Mouse (Mus musculus): ENCODE data around the gene Hist2h2aa1. TPM values are rescaled to one million over a fixed set of nuclear protein-coding genes. Genes with fewer than 3 reads are reported as not detected.

The Hist2h2aa1 gene
- polyA plus RNA-seq, 1 experiment, result 13.0 TPM

DNA sequence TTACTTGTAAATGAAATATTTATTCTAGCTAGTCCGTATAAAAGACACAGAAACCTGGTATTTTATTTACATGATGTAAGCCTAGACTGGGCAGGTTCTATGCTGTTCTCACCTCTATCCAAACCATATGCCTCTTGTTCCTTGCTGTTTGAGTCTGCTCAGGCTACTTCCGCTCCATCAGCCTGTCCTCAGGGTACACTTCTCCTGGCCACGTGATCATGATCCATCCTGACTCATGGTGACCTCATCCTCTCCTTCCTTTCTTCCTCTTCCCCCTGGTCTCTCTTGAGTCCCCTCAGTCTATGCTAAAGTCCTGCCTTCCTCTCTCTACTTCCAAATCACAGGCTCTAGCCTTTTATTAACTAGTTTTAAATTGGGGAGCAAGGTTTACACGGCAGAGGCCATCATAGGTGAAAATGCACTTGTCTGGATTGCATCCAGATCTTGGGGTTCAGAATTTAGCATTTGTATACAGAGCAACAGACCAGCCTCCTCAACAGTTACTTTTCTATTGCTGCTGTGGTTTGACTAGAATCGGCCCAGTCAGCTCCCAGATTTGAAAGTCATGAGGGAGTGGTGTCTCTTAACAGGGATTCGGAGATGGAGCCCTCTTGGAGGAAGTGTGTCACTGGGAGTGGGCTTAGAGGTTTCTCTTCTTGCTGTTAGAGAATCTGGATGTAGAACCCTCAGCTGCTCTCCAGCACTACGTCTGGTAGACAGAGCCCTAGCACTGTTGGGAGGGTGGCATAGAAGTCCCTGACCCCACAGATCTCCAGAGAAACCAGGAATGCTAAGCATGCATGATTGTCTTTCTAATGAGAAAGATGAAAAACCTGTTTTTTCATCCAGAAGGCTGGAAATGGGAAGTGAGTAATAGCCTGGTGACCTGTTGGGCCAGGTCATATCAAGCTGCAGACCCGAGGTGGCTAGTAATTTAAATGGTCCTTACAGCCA lies 18.3 kb upstream of the Hist2h2aa1 start:
- TF ChIP-seq GATA1 (IDR thresholded peaks at IDR 0.05; ENCODE audit: low read length), result no peak
- TF ChIP-seq TAL1 (IDR thresholded peaks at IDR 0.05; ENCODE audit: low read length), result no peak
- Histone ChIP-seq H3K4me1 (ENCODE audit: control insufficient read depth) (peaks cover 67% of the 10 kb centered on the region), H3K4me3 (replicated peaks) (no peak overlapping the region), H3K27me3 (ENCODE audit: control insufficient read depth) (no peaks in the 10 kb centered on the region), H3K9me3 (ENCODE audit: control insufficient read depth, low read length) (no peaks in the 10 kb centered on the region), H3K36me3 (ENCODE audit: control insufficient read depth) (peaks cover 49% of the 10 kb centered on the region)

DNA sequence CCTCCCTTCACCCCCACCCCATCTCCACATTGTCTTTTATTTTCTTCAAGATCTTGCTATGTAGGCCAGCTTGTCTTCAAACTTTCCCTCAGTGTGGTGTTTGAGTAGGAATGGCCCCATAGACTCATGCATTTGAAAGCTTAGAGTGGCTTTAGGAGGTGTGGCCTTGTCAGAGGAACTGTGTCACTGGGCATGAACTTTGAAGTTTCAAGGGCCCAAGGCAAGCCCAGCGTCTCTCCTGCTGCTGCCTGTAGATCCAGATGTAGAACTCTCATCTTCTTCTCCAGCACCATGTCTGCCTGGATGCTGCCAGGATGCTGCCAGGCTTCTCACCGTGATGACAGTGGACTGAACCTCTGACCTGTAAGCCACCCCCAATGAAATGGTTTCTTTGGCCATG lies 16.5 kb upstream of the Hist2h2aa1 start:
- Histone ChIP-seq H3K27me3 (ENCODE audit: control insufficient read depth) (no peaks in the 10 kb centered on the region), H3K4me3 (replicated peaks) (no peak overlapping the region), H3K4me1 (ENCODE audit: control insufficient read depth) (peaks cover 53% of the 10 kb centered on the region), H3K9me3 (ENCODE audit: control insufficient read depth, low read length) (no peaks in the 10 kb centered on the region), H3K36me3 (ENCODE audit: control insufficient read depth) (peaks cover 42% of the 10 kb centered on the region)
- TF ChIP-seq TAL1 (IDR thresholded peaks at IDR 0.05; ENCODE audit: low read length), result no peak
- TF ChIP-seq GATA1 (IDR thresholded peaks at IDR 0.05; ENCODE audit: low read length), result no peak

DNA sequence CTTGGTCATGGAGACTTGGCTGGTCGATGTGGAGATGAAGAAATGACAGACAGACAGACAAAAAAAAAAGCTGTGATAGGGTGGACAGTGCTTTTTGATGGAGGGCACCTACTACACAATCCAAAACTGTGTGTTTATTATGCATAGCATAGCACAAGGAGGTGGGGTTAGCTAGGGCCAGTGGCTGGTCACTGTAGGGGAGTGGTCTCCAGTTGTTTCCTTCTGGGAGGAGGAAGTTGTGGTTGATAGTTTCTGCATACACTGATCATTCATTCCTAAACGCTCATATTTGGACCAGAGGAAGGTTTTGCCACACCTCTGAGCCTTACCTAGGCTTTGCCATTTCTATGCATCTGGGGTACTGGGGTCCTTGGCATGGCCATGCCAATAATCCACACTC lies 14.9 kb upstream of the Hist2h2aa1 start:
- Histone ChIP-seq H3K4me3 (replicated peaks) (no peak overlapping the region), H3K27me3 (ENCODE audit: control insufficient read depth) (no peaks in the 10 kb centered on the region), H3K4me1 (ENCODE audit: control insufficient read depth) (peaks cover 43% of the 10 kb centered on the region), H3K36me3 (ENCODE audit: control insufficient read depth) (peaks cover 26% of the 10 kb centered on the region), H3K9me3 (ENCODE audit: control insufficient read depth, low read length) (no peaks in the 10 kb centered on the region)
- no peak for TF ChIP-seq GATA1 (IDR thresholded peaks at IDR 0.05; ENCODE audit: low read length)
- TF ChIP-seq TAL1 (IDR thresholded peaks at IDR 0.05; ENCODE audit: low read length), result no peak

DNA sequence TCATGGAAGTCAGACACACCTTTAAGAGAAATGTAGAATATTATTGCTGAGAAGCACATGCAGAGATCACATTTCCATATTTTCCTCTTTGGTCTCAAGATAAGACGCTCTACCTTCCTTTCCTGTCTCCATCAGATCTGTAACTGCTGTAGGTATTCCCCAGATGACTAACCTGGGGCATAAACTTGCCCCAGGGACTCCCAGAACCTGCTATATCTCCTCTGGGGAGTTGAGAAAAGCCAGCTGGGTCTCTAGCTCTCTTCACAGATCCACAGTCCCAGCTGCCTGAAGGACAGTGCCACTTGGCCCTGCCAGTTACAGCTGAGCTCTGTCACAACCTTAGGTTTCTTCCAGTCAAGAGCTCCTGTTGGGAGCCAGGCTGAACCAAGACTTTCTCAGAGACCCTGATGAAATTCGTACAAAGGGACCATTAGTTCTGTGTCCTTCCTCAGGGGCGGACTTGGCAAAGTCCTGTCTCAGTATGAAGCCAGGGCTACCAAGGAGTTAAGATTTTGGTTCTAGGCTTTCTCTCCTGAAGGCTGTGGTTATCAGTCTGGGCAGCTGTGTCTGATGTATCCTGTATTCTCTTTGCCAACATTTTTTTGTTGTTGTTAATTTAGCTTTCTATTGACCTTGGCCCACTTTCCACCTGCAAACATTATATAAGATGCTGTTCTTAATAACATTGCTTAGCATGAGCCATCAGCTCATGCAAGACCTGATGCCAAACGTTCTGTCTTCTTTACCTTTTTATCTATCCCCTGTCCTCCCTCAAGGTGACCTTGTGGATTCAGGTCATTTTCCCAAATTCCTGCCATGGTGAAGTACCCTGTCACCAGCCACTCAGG lies 14.2 kb upstream of the Hist2h2aa1 start:
- peaks cover 22% of the 10 kb centered on the region for H3K36me3 ChIP-seq (ENCODE audit: control insufficient read depth)
- no peaks in the 10 kb centered on the region for H3K27me3 ChIP-seq (ENCODE audit: control insufficient read depth)
- H3K4me3 ChIP-seq (replicated peaks), result no peak overlapping the region
- no peaks in the 10 kb centered on the region for H3K9me3 ChIP-seq (ENCODE audit: control insufficient read depth, low read length)
- H3K4me1 ChIP-seq (ENCODE audit: control insufficient read depth), result peaks cover 42% of the 10 kb centered on the region
- TF ChIP-seq TAL1 (IDR thresholded peaks at IDR 0.05; ENCODE audit: low read length) (no peak), GATA1 (IDR thresholded peaks at IDR 0.05; ENCODE audit: low read length) (no peak)

DNA sequence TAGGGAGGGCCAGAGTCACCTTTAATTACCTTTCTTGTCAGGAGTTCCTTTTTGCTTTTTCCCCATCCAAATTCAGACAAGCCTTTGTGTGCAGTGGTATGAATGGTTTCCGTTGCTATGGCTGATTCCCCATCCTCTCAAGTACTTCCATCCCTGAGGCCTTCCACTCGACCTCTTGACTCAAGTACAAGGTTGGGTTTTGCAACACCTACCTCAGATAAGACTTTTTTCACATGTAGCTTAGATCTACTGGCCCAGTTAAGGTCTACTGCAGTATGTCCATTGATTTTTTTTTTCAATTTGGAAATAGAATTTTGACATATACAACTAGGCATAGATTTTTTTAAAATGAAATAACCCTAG lies 13.6 kb upstream of the Hist2h2aa1 start:
- Histone ChIP-seq H3K36me3 (ENCODE audit: control insufficient read depth) (peaks cover 19% of the 10 kb centered on the region), H3K9me3 (ENCODE audit: control insufficient read depth, low read length) (no peaks in the 10 kb centered on the region), H3K27me3 (ENCODE audit: control insufficient read depth) (no peaks in the 10 kb centered on the region), H3K4me1 (ENCODE audit: control insufficient read depth) (peaks cover 41% of the 10 kb centered on the region), H3K4me3 (replicated peaks) (no peak overlapping the region)
- TF ChIP-seq TAL1 (IDR thresholded peaks at IDR 0.05; ENCODE audit: low read length) (no peak), GATA1 (IDR thresholded peaks at IDR 0.05; ENCODE audit: low read length) (no peak)

DNA sequence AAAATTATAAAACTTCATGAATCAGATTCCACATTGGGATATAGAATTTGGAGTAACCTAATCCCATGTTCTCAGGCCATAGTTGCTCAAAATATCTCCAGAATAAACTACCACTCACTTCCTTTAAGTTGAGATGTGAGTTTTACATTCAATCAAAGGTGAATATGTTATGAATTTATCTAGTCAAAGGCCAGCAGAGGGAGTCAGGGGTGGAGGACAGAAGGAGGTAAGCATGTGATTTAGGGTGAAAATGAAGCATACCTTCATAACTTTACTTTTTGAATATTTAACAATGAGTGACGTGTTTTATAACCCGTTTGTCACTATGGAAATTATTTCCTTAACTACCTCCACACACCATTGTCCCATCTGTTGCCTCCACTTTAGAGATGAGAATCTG lies 10.4 kb upstream of the Hist2h2aa1 start:
- H3K4me1 ChIP-seq (ENCODE audit: control insufficient read depth), result peaks cover 44% of the 10 kb centered on the region
- H3K9me3 ChIP-seq (ENCODE audit: control insufficient read depth, low read length), result no peaks in the 10 kb centered on the region
- no peaks in the 10 kb centered on the region for H3K27me3 ChIP-seq (ENCODE audit: control insufficient read depth)
- peaks cover 2% of the 10 kb centered on the region; the same call in 1 of the 2 replicates for H3K36me3 ChIP-seq (ENCODE audit: control insufficient read depth)
- peak overlapping the region; percentile 65 for H3K4me3 ChIP-seq (replicated peaks)
- no peak for TF ChIP-seq GATA1 (IDR thresholded peaks at IDR 0.05; ENCODE audit: low read length)
- no peak for TF ChIP-seq TAL1 (IDR thresholded peaks at IDR 0.05; ENCODE audit: low read length)

DNA sequence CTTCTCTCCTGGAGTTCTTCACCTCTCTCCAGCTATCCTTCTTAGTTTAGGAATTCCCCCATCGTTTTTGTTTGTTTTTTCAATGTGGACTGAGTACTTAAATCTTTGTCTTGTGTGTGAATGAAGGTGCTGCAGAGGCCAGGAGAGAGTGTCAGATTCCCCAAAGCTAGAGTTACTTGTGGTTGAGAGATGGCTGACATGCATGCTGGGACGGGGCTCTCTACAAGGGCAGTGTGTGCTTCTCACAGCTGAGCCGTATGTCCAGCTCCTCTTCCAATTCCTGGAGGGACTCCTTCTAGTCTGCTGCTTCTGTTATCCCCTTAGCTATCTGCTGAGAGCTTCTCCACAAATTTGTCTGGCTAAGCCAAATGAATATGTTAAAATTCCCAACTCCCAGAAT lies 9.5 kb upstream of the Hist2h2aa1 start:
- peaks cover 2% of the 10 kb centered on the region; the same call in 1 of the 2 replicates for H3K36me3 ChIP-seq (ENCODE audit: control insufficient read depth)
- H3K4me3 ChIP-seq (replicated peaks), result peak overlapping the region; percentile 65
- peaks cover 49% of the 10 kb centered on the region for H3K4me1 ChIP-seq (ENCODE audit: control insufficient read depth)
- TF ChIP-seq GATA1 (IDR thresholded peaks at IDR 0.05; ENCODE audit: low read length) (no peak), TAL1 (IDR thresholded peaks at IDR 0.05; ENCODE audit: low read length) (no peak)
- H3K27me3 ChIP-seq (ENCODE audit: control insufficient read depth), result no peaks in the 10 kb centered on the region
- H3K9me3 ChIP-seq (ENCODE audit: control insufficient read depth, low read length), result no peaks in the 10 kb centered on the region

DNA sequence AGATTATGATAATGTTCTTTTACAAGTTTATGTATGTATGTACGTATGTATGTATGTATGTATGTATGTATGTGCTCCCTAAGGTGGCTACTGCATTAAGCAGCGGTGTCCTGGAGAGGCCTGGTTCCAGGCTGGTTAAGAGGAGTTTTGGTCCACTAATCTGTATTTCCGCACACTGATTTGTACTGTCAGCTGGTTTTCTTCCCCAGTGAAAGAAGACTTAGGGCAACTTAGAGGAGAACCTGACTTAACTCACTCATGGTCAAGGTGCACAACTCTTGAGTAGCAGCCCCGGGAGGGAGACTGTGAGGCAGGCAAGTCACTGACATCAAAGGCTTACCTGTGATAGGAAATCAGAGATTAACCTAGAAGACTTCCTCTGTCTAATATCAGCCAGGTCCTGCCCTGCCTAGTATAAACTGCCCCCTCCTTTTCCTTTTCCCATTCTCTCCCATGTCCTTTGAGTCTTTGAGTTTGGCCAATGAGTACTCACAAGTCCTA lies 8.4 kb upstream of the Hist2h2aa1 start:
- Histone ChIP-seq H3K27me3 (ENCODE audit: control insufficient read depth) (no peaks in the 10 kb centered on the region), H3K4me3 (replicated peaks) (peak overlapping the region; percentile 65), H3K4me1 (ENCODE audit: control insufficient read depth) (peaks cover 52% of the 10 kb centered on the region), H3K36me3 (ENCODE audit: control insufficient read depth) (peaks cover 8% of the 10 kb centered on the region), H3K9me3 (ENCODE audit: control insufficient read depth, low read length) (no peaks in the 10 kb centered on the region)
- TF ChIP-seq TAL1 (IDR thresholded peaks at IDR 0.05; ENCODE audit: low read length), result no peak
- TF ChIP-seq GATA1 (IDR thresholded peaks at IDR 0.05; ENCODE audit: low read length), result no peak
